Mouse (Mus musculus) heart, postnatal 0 days (tissue): Measurements from ENCODE around the gene Serpinb6a. TPM values are rescaled to one million over a fixed set of nuclear protein-coding genes. Genes with fewer than 3 reads are reported as not detected.

Experiments
- ATAC-seq: fragments of 200-750 bp; cut with Nextera tagmentation; 2 replicates; pipeline ENCODE4 v1.8.0; 2017; ENCODE audit warnings: low read depth, moderate number of reproducible peaks, moderate library complexity; ENCODE audit not compliant: insufficient read depth
- DNase-seq: peaks from one replicate; pipeline ENCODE4 v3.0.0-alpha.2; 2016; ENCODE audit warnings: low spot score
- H3K27ac ChIP-seq: fragments of 300-500 bp; sonication (generic); 2 replicates; pipeline ENCODE4 v1.5.1; 2014; ENCODE audit warnings: low read depth, mild to moderate bottlenecking
- H3K27me3 ChIP-seq: fragments of 300-500 bp; sonication (generic); 2 replicates; pipeline ENCODE4 v1.6.1; 2014; ENCODE audit warnings: low read length, mixed read lengths; ENCODE audit not compliant: control insufficient read depth, insufficient read depth
- H3K36me3 ChIP-seq: fragments of 300-500 bp; sonication (generic); replicated peaks from 2 replicates; pipeline ENCODE4 v1.6.1; 2014; ENCODE audit warnings: low read length, mixed read lengths; ENCODE audit not compliant: control insufficient read depth, insufficient read depth
- H3K4me1 ChIP-seq: fragments of 300-500 bp; sonication (generic); 2 replicates; pipeline ENCODE4 v1.6.1; 2014; ENCODE audit warnings: antibody characterized with exemption; ENCODE audit not compliant: control insufficient read depth, insufficient read depth
- H3K4me2 ChIP-seq: fragments of 300-500 bp; sonication (generic); 2 replicates; pipeline ENCODE4 v1.6.1; 2014; ENCODE audit warnings: low read depth, mild to moderate bottlenecking, low read length, moderate library complexity
- H3K4me3 ChIP-seq: fragments of 300-500 bp; sonication (generic); 2 replicates; pipeline ENCODE4 v1.5.1; 2014; ENCODE audit warnings: low read depth, low read length
- H3K9ac ChIP-seq: fragments of 300-500 bp; sonication (generic); replicated peaks from 2 replicates; pipeline ENCODE4 v1.6.1; 2014; ENCODE audit warnings: low read depth, low read length, mixed read lengths
- H3K9me3 ChIP-seq: fragments of 300-500 bp; sonication (generic); replicated peaks from 2 replicates; pipeline ENCODE4 v1.6.1; 2016; ENCODE audit warnings: low read length; ENCODE audit not compliant: control insufficient read depth
- CTCF ChIP-seq: IDR thresholded peaks from 2 replicates; pipeline ENCODE4 v1.5.1; 2016; ENCODE audit warnings: antibody characterized with exemption, control low read depth, low read depth
- EP300 ChIP-seq: IDR thresholded peaks from 2 replicates; pipeline ENCODE4 v1.6.1; 2016; ENCODE audit warnings: antibody characterized with exemption, low read depth
- WGBS: fragments of 180-500 bp; shearing (Covaris S2); extraction: QIAGEN DNeasy Blood & Tissue Kit; methylation state at CpG from one replicate; pipeline ENCODE4 v1.1.7; 2014; 5-methylcytosine and 5-hydroxymethylcytosine counted together
- polyA plus RNA-seq: library from polyadenylated mRNA; unstranded; fragments of >200 nt; fragmentation: Nextera tagmentation; extraction: Ambion mirVana; gene quantifications from 2 replicates; pipeline ENCODE4 v1.2.1, GENCODE M21; 2015
- total RNA-seq: library from RNA; depleted of rRNA; stranded (reverse); fragments of >200 nt; gene quantifications from 2 replicates; pipeline ENCODE4 v1.2.3, GENCODE M21; 2014; ENCODE audit warnings: low replicate concordance; rRNA removed

Serpinb6a gene
- total RNA-seq (115 and 149 TPM in 2 replicates), polyA plus RNA-seq (79.0 and 80.2 TPM in 2 replicates)

DNA sequence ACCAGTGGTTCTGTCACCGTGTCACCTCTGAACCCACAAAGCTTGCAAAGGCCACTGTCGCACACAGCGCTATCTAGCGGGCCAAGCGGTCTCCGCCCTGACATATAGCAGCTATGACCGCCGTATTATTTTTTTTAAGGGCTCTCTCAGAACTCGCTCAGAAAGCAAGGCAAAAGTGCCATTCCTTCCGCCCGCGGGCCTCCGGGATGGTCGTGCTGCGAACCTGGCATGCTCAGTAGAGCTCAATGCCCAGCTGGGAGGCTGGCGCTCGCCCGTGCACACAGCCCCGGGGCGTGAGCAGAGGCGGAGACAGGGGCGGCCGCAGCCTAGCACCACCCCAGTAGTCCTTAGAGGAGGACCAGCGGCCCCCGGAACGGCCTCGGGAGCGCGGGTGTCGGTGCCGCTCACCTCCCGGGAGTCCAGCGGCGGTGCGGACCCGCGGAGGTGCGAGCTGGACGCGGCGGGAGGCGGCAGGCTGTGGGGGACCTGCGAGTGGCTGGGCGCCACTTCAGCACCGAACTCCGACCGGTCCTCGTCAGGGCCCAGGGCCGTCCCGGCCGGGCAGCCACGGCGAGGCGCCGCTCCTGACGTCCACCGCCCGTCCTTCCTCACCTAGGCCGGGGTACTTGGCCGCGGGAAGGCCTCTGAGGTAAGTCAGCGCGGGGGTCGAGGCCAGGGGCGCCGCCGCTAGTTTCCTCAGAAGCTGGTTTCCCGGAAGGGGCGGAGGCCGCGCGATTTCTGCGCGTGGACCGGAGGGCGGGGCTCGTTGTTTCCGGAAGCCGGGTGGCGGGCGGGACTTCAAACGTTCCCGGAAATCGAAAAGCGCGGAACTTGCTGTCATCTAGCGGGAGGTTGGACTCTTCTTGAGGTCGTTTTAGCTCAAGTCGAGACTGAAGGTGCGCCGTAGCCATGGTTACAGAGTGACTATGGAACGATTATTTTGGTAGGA is at the start of gene Serpinb6a, which contains the start of gene Ripk1:
TSS of gene Serpinb6a (minus strand) at position 737 of the 949 bp plus-strand sequence.
TSS of gene Ripk1 (plus strand) at position 306 of the 949 bp plus-strand sequence.
- peak; percentile 84 for DNase-seq
- WGBS, result under 1% methylated on average over 92 of the region's 92 CpGs
- Histone ChIP-seq H3K4me1 (peaks cover 11% of the 10 kb centered on the region), H3K27ac (peak within 1 kb of the TSS; percentile 91), H3K9me3 (no peaks in the 10 kb centered on the region), H3K4me3 (peak within 1 kb of the TSS; percentile 93), H3K36me3 (no peaks in the 10 kb centered on the region), H3K27me3 (no peaks in the 10 kb centered on the region), H3K4me2 (peak within 1 kb of the TSS; percentile 86), H3K9ac (peak within 1 kb of the TSS; percentile 85)
- peak; percentile 98 for ATAC-seq
- TF ChIP-seq CTCF, result peak; percentile 46
- no peak; the same call in 1 of the 2 replicates for TF ChIP-seq EP300

- H3K27ac ChIP-seq, result no peak overlapping the region
- WGBS, result 91% methylated on average over 3 of the region's 3 CpGs
- peaks cover 58% of the 10 kb centered on the region for H3K36me3 ChIP-seq
Measured at GRCm38 (mm10) chr13:34051692-34052091, 49.1 kb upstream of the Serpinb6a start.

DNA sequence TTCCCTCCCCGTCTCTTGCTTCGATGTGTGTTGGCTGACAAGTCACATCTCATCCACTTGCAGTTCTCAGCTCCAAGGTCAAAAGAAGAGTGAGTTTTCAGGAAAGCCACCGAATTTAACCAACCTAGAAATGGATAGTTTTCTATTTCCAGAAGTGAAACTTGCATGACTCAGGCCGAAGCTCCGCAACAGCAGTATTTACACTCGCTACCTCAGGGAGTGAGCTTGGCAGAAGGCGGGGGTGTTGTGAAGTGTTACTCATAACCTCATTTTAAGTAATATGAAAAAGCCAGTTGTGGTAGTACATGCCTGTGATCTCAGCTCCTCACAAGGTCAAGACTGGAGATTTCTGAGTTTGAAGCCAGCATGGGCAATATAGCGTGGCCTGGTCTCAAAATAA is 47.9 kb upstream of the Serpinb6a start:
- no peak overlapping the region for H3K4me2 ChIP-seq
- TF ChIP-seq EP300 (no peak), CTCF (no peak)
- no peaks in the 10 kb centered on the region for H3K27me3 ChIP-seq
- no peak overlapping the region for H3K27ac ChIP-seq
- DNase-seq (no peak), ATAC-seq (no peak)
- H3K4me3 ChIP-seq, result no peak overlapping the region
- no peaks in the 10 kb centered on the region for H3K9me3 ChIP-seq
- no peak overlapping the region for H3K9ac ChIP-seq
- WGBS, result 90% methylated on average over 8 of the region's 8 CpGs
- H3K4me1 ChIP-seq, result no peaks in the 10 kb centered on the region
- peaks cover 50% of the 10 kb centered on the region for H3K36me3 ChIP-seq

More at GRCm38 (mm10) chr13:34051692-34052091, 49.1 kb upstream of the Serpinb6a start:
- H3K4me1 ChIP-seq, result no peaks in the 10 kb centered on the region
- no peak overlapping the region for H3K4me2 ChIP-seq
- no peaks in the 10 kb centered on the region for H3K27me3 ChIP-seq
- no peaks in the 10 kb centered on the region for H3K9me3 ChIP-seq
- TF ChIP-seq EP300 (no peak), CTCF (no peak)
- ATAC-seq (no peak), DNase-seq (no peak)
- H3K9ac ChIP-seq, result no peak overlapping the region
- H3K4me3 ChIP-seq, result no peak overlapping the region

- H3K36me3 ChIP-seq, result peaks cover 38% of the 10 kb centered on the region
- H3K4me2 ChIP-seq, result no peak overlapping the region
- no peak for DNase-seq
- TF ChIP-seq EP300 (no peak), CTCF (no peak)
- no peak for ATAC-seq
- WGBS, result 88% methylated on average over 3 of the region's 3 CpGs
- H3K9me3 ChIP-seq, result no peaks in the 10 kb centered on the region
- no peak overlapping the region for H3K27ac ChIP-seq
- H3K9ac ChIP-seq, result no peak overlapping the region
- no peak overlapping the region for H3K4me3 ChIP-seq
- H3K4me1 ChIP-seq, result no peaks in the 10 kb centered on the region
- no peaks in the 10 kb centered on the region for H3K27me3 ChIP-seq
Measured at GRCm38 (mm10) chr13:34047526-34047925, 44.9 kb upstream of the Serpinb6a start.

GRCm38 (mm10) chr13:34046421-34047012 is 43.9 kb upstream of the Serpinb6a start:
- TF ChIP-seq CTCF (peak; percentile 94), EP300 (no peak)
- peaks cover 28% of the 10 kb centered on the region for H3K36me3 ChIP-seq
- no peak overlapping the region for H3K27ac ChIP-seq
- no peak overlapping the region for H3K9ac ChIP-seq
- H3K4me2 ChIP-seq, result no peak overlapping the region
- H3K4me1 ChIP-seq, result no peaks in the 10 kb centered on the region
- WGBS, result 45% methylated on average over 11 of the region's 11 CpGs
- no peaks in the 10 kb centered on the region for H3K9me3 ChIP-seq
- H3K4me3 ChIP-seq, result no peak overlapping the region
- DNase-seq (peak; percentile 92), ATAC-seq (peak; percentile 91)
- H3K27me3 ChIP-seq, result no peaks in the 10 kb centered on the region
